Mouse (Mus musculus): Measurements from ENCODE around the gene Trp53i13.
A peak's percentile ranks its signal among the peaks of the same experiment; 100 is the strongest.

Gene Trp53i13

DNA sequence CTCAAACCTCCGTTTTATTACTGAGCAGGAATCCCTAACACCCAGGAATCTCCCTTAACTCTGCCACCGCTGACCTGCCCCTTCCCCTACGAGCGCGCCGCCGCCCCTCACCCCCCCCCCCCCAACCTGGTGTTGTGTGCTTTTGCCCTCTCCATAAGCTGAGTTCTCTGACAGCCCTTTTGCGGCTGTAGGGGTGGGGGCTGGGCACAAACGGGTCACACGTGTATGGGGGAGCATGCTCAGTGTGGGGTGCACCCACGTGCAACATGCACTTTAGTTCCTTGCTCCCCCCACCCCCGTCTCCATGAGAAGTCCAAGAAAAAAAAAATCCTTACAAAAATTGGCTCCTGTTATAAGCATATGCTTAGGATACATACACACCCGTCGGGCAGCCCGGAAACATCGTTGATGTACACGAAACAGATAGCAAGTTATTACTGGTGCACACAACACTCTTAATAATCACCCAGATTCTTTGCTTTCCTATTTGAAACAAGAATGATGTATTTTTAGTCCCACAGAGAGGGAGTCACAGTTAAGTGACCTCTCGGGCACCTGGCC lies 23.4 kb downstream of the Trp53i13 start:
- DNase-seq (ENCODE audit: low spot score), result no peak

DNA sequence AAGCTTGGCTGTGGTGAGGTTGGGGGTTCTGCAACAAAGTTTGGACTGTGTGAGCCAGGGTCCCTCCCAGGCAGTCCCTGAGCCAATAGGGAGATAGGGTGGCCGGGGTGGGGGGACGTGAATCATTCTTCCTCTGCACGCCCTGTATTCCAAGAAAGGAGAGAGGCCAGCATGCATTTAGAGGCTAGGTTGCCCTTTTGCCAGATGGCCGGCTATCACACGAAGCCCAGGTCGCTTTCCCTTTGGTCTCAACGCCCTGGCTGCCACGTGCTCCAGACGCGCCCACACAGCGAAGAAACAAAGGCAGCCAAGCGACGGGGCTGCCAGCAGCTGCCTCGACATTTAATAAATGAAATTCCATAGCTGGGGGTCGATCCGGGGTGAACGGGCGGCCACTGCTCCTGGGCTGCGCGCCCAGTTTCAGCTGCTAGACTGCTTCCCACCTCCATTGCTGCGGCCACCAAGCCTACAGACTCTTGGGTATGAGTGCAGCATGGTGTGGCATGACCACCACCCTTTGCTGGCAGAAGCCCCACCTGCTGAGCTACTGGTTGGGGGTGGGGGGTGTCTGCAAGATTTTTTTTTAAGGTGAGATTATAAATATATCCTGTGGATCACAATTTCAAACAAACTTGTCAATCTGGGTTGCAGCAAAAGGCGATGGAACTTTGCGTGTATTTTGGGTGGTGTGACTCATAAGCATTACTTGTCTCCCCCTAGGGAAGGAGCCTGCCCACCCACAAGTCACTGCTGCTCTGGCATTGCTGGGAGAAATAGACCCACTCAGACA lies 24.1 kb downstream of the Trp53i13 start:
- DNase-seq (ENCODE audit: low spot score), result no peak

DNA sequence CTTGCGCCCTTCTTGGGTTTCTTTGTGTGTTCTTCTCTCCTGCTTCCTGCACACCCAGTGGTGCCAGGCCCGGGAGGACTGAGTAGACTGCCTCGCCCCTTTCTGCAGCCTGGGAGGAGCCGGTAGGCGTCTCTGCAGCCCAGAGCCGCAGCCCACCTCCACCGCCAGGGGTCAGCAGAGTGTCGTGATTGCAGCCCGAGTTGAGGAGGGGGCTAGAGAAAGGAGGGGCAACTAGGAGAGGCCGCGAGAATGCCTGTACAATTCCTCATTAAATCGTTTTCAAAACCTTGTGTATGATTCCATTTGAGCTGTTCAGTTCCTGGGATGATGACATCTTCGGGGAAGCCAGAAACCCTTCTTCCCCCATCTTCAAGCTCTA lies 24.7 kb downstream of the Trp53i13 start:
- DNase-seq (ENCODE audit: low spot score), result peak; percentile 86

DNA sequence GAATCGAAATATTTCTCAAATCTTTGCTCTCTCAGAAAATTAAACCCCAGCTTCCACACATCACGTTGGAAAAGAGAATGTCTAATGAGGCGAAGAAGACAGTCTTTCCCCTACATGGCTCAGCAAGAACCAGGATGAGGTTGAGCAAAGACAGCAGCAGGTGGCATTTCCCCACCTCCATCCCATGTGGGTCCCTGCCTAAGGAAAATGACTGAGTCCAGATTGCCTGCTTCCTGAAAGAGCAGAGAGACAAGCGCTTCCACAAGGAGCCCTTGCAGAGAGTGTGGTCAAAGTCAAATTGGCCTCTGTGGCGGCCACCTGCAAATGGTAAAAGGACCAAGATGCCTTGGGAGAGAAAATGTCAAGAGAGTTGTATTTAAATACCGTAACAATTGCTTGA lies 25.3 kb downstream of the Trp53i13 start:
- DNase-seq (ENCODE audit: low spot score), result no peak

- no peak for DNase-seq (ENCODE audit: low spot score)
These were observed 26.1 kb downstream of the Trp53i13 start, which contains the start of gene Ankrd13b for GRCm38 (mm10) chr11:77489591-77490235. Ankrd13b (minus strand) TSS chr11:77489678.

DNA sequence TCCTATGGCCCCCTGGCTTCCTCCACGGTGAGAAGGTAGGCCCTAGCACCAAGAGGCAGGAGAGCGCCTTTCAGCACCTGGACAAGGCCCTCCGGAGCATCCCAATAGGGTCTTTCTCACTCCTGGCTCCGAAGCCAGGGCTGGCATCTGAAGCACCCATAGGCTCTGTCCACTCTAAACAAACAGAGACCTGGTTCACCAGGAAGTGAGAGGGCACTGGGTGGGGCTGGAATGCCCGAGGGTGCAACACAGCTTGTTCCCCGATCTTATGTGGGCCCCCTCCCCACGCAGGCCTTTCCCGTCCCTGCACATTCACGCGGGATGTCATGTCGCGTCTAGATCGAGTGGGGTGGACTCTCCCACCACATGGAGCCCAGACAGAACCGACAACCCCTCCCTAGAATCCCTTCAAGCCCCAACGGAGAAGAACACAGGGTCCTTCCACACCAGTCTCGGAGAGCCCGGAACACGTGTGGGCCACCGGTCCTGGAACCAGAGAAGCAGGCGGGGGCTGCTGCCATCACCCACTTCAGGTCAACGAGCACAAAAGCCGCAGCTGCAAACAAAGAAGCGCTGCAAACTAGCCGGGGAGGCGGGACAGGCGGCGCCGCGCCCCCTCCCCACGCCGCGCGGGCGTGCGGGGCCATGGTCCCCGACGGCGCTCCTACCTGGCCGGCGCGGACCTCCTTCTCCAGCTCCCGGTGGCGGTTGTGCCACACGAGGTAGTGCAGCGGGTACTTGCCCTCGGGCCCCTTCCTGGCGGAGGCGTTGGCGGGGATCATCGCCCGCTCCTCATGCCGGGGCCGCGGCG lies 26.8 kb downstream of the Trp53i13 start:
- no peak for DNase-seq (ENCODE audit: low spot score)

DNA sequence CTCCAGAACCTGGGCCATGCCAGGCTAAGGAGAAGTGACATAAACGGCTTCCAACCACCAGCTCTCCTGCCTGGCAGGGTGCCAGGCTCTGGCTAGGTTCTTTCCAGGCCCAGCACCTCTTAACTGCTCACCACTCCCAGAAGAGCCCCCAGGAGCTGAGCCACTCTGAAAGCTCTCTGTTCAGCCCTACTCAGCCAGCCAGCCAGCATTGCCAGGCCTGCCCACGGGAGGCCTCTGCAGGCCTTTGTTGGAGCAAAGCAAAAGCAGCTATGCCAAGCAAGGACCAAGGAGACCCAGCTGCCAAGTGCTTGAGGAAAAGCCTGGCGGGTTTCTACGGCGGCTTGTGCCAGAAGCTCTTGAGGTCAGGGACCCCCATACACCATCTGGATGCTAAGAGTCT lies 29.0 kb downstream of the Trp53i13 start:
- no peak for DNase-seq (ENCODE audit: low spot score)

GRCm38 (mm10) chr11:77485229-77485628 lies 30.6 kb downstream of the Trp53i13 start:
- no peak for DNase-seq (ENCODE audit: low spot score)

DNA sequence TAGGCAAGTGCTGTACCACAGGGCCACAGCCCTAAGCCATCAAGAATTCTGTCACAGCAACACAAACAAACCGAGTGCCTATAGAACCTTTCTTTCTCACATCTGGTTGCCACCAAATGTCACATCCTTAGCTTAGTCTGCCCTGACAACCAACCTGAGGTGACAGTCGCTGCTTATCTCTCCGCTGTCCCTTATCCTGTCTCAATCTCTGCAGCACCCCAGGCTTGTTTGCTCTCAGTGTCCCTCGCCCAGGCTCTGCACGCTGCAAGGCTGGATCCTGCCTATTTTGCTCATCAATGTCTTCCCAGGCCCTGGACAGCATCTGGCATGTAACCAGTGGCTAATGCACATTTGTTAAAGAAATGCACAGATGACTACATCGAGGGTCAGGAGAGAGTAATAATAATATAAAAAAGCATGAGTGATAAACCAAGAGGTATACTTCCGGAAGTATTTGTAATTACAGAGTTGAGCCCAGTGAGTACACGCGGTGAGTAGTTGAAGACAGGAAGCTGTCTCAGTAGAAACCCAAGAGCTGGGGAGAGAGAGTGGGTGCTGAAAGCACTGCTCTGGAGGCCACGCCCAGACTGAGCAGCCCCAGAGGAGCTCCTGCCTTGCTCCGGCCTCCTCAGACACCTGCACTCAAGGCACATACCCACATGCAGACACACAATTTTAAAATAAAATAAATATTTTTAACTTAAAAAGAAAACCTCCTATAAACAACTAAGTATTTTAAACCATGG lies 32.1 kb downstream of the Trp53i13 start:
- no peak for DNase-seq (ENCODE audit: low spot score)

GRCm38 (mm10) chr11:77483043-77483442 lies 32.7 kb downstream of the Trp53i13 start:
- no peak for DNase-seq (ENCODE audit: low spot score)

- no peak for DNase-seq (ENCODE audit: low spot score)
These were observed 38.9 kb downstream of the Trp53i13 start for GRCm38 (mm10) chr11:77476895-77477294.

DNA sequence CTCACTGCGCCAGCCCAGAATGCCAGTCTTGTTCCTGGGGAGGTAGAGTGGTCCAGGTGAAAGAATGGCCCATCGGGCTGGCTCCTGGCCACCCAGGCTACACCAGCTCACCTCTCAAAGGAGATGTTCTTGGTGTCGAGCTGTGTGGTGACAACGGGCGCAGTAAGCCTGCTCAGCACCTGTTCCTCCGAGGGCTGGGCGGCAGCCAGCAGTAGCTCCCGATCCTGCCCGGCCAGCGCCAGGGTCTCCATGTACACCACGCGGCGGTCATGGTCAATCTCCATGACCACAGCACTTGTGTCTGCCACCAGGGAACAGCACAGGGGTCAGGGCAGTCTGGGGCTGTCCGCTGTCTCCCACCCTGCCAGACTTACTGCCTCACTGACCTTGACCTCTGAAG lies 39.6 kb downstream of the Trp53i13 start:
- no peak for DNase-seq (ENCODE audit: low spot score)

GRCm38 (mm10) chr11:77472775-77473174 lies 43.0 kb downstream of the Trp53i13 start:
- DNase-seq (ENCODE audit: low spot score), result no peak

GRCm38 (mm10) chr11:77471407-77471806 lies 44.4 kb downstream of the Trp53i13 start:
- DNase-seq (ENCODE audit: low spot score), result no peak

- DNase-seq (ENCODE audit: low spot score), result no peak
These were observed 47.4 kb downstream of the Trp53i13 start for GRCm38 (mm10) chr11:77468397-77468796.

GRCm38 (mm10) chr11:77467784-77468183 lies 48.0 kb downstream of the Trp53i13 start:
- peak; percentile 47 for DNase-seq (ENCODE audit: low spot score)

DNA sequence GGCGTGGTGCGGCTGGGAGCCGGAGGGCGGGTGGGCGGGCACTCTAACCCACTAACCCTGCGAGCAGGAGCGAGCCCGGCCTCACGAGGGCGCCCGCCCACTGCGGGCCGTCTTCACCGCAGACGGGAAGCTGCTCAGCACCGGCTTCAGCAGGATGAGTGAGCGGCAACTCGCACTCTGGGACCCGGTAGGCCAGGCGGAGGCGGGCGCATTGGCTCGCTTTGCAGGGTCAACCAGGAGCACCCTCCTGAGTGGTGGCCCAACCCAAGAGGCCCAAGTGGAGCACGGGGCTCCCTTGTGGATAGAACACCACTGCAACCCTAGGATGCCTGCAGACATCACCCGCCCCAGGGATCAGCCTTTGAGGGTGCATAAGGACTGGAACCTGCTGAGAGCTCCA lies 48.6 kb downstream of the Trp53i13 start:
- DNase-seq (ENCODE audit: low spot score), result peak; percentile 27

GRCm38 (mm10) chr11:77466544-77466943 lies 49.2 kb downstream of the Trp53i13 start:
- DNase-seq (ENCODE audit: low spot score), result no peak

- no peak for DNase-seq (ENCODE audit: low spot score)
These were observed 50.7 kb downstream of the Trp53i13 start for GRCm38 (mm10) chr11:77465111-77465510.

DNA sequence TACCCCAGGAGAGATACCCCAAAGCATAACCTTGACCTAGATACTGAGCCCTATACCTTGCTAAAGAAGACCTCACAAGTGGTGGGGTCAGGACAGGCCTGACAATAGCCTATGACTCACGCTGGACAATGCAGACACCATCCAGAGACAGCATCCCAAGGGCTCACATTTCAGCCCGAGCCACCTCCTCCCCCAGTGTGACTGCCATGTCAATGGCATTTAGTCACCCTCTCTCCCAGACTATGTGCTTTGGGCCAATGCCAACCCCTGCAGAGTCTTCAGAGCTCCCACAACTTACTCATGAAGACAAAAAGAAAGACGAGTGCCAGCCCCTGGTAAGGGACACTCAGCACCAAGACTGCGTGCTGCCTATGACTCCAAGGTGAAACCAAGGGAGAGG lies 51.1 kb downstream of the Trp53i13 start:
- no peak for DNase-seq (ENCODE audit: low spot score)

DNA sequence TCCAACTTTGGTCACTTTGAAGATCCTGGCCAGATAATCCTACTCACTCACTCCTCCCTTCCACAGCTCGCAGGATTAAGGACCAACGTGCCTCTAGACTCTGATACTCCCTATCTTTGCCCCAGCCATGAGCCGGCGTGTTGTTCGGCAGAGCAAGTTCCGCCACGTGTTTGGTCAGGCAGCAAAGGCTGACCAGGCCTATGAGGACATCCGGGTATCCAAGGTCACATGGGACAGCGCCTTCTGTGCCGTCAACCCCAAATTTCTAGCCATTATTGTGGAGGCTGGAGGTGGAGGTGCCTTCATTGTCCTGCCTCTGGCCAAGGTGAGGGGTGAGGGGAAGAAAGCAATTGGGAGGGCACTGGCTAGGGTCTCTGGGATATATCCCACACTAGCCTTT lies 52.0 kb downstream of the Trp53i13 start:
- no peak for DNase-seq (ENCODE audit: low spot score)

GRCm38 (mm10) chr11:77463101-77463445 lies 52.7 kb downstream of the Trp53i13 start:
- no peak for DNase-seq (ENCODE audit: low spot score)

Data from ovary, postnatal 10 days (tissue).